Mouse (Mus musculus) hindbrain, embryonic 10.5 days (tissue): ENCODE results near the gene Insyn1. TPM values are rescaled to one million over a fixed set of nuclear protein-coding genes. Genes with fewer than 3 reads are reported as not detected.

Experiments used
- DNase-seq: peaks from one replicate; pipeline ENCODE4 v3.0.0-alpha.2; 2017; ENCODE audit warnings: low spot score
- H3K27ac ChIP-seq: fragments of 300-500 bp; sonication (generic); 2 replicates; pipeline ENCODE4 v1.5.1; 2016; ENCODE audit warnings: mild to moderate bottlenecking, moderate library complexity
- H3K27me3 ChIP-seq: fragments of 300-500 bp; sonication (generic); 2 replicates; pipeline ENCODE4 v1.6.1; 2016; ENCODE audit warnings: mild to moderate bottlenecking; ENCODE audit not compliant: poor library complexity, insufficient read depth, severe bottlenecking
- H3K36me3 ChIP-seq: fragments of 300-500 bp; sonication (generic); 2 replicates; pipeline ENCODE4 v1.6.1; 2016; ENCODE audit warnings: mild to moderate bottlenecking, moderate library complexity
- H3K4me1 ChIP-seq: fragments of 300-500 bp; sonication (generic); replicated peaks from 2 replicates; pipeline ENCODE4 v1.6.1; 2016; ENCODE audit warnings: mild to moderate bottlenecking
- H3K4me3 ChIP-seq: fragments of 300-500 bp; sonication (generic); 2 replicates; pipeline ENCODE4 v1.5.1; 2016; ENCODE audit warnings: mild to moderate bottlenecking, moderate library complexity
- H3K9me3 ChIP-seq: fragments of 300-500 bp; sonication (generic); 2 replicates; pipeline ENCODE4 v1.6.1; 2016; ENCODE audit warnings: mild to moderate bottlenecking, moderate library complexity
- WGBS: fragments of 180-500 bp; shearing (Covaris S2); methylation state at CpG from one replicate; pipeline ENCODE4 v1.1.7; 2016; 5-methylcytosine and 5-hydroxymethylcytosine counted together
- polyA plus RNA-seq: library from polyadenylated mRNA; unstranded; fragments of >200 nt; fragmentation: Nextera tagmentation; extraction: Ambion mirVana; gene quantifications from 2 replicates; pipeline ENCODE4 v1.2.1, GENCODE M21; 2016

The Insyn1 gene
- polyA plus RNA-seq, 1 experiment from 2014 or later = 2.1 TPM

GRCm38 (mm10) chr9:58495035-58495434 lies 6.6 kb downstream of the Insyn1 start:
- Histone ChIP-seq H3K27ac (no peak overlapping the region), H3K4me3 (no peak overlapping the region), H3K4me1 (peaks cover 12% of the 10 kb centered on the region), H3K36me3 (no peaks in the 10 kb centered on the region), H3K9me3 (no peaks in the 10 kb centered on the region), H3K27me3 (peaks cover 26% of the 10 kb centered on the region)
- no peak for DNase-seq
- 63% methylated on average over 2 of the region's 2 CpGs for WGBS

GRCm38 (mm10) chr9:58496470-58497182 lies 8.2 kb downstream of the Insyn1 start:
- H3K36me3 ChIP-seq = no peaks in the 10 kb centered on the region
- H3K27me3 ChIP-seq = peaks cover 10% of the 10 kb centered on the region; the same call in 1 of the 2 replicates
- peaks cover 3% of the 10 kb centered on the region; the same call in 1 of the 2 replicates for H3K4me1 ChIP-seq
- H3K4me3 ChIP-seq = no peak overlapping the region
- no peak for DNase-seq
- WGBS = 31% methylated on average over 4 of the region's 4 CpGs
- no peaks in the 10 kb centered on the region for H3K9me3 ChIP-seq
- no peak overlapping the region for H3K27ac ChIP-seq

DNA sequence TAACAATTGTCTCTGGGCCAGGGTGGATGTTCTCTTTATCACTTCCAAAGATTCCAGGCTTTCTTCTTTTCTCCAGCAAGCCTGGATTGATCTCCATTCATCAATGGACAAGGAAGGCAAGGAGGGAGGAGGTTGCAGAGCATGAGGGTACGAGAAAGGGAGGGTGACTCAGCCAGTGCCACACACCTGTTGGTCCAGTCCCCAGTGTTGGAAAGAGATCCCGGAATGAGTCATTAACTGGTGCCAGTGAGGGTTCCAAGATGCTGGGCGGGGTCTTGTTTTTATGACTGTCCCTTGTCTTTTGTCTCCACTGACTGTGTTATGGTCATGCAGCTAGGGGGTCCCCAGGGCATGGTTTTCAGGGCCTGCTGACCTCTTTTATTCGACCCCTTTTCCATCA lies 9.5 kb downstream of the Insyn1 start:
- no peaks in the 10 kb centered on the region for H3K36me3 ChIP-seq
- H3K4me1 ChIP-seq = peaks cover 3% of the 10 kb centered on the region; the same call in 1 of the 2 replicates
- H3K4me3 ChIP-seq = no peak overlapping the region
- 66% methylated on average over 4 of the region's 4 CpGs for WGBS
- H3K27me3 ChIP-seq = peaks cover under 1% of the 10 kb centered on the region; the same call in 1 of the 2 replicates
- DNase-seq = no peak
- no peaks in the 10 kb centered on the region for H3K9me3 ChIP-seq
- H3K27ac ChIP-seq = no peak overlapping the region

- Histone ChIP-seq H3K27ac (no peak overlapping the region), H3K27me3 (no peaks in the 10 kb centered on the region), H3K4me1 (peaks cover 8% of the 10 kb centered on the region; the same call in 1 of the 2 replicates), H3K4me3 (no peak overlapping the region), H3K9me3 (no peaks in the 10 kb centered on the region), H3K36me3 (no peaks in the 10 kb centered on the region)
- 87% methylated on average over 5 of the region's 5 CpGs for WGBS
- no peak for DNase-seq
Measured at GRCm38 (mm10) chr9:58500946-58501345, 12.5 kb downstream of the Insyn1 start.

DNA sequence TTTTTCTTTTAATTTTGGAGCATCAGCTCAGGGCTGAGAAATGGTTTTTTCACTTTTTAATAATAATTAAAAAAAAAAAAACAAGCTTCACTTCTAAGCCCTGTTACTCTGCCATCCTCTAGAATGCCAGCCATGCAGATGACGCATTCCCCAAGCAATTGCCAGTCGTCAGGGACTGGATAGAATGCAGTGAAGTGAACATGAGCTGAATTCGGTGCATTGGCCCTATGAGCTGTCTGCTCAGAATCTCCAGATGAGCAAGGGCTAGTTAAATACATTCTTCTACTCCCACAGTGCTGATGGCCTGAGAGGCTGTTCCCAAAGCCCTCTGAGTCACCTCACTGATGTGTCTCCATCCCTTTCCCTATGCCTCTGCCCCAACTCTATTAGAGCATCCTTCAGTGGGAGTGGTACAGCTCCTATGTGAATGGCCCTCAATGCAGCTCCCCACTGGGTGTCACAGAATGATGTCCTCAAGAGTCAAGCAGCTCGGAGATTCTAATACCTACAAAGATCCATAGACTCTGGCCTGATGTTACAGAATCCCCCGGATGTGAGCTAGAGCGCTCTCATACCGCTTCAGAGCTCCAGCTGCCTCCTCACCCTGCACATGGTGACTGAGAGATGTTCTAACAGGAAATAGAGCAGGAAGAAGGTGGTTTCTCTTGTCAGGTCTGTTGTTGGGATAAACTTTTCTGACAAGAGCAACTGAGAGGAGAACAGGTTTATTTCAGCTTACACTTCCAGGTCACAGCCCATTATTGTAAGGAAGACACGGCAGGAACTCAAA lies 19.0 kb downstream of the Insyn1 start:
- H3K36me3 ChIP-seq = no peaks in the 10 kb centered on the region
- 0 out of 2 replicates have a peak, but pooled peaks cover 2% of the 10 kb centered on the region for H3K9me3 ChIP-seq
- H3K27me3 ChIP-seq = no peaks in the 10 kb centered on the region
- no peak overlapping the region for H3K4me3 ChIP-seq
- 0 out of 2 replicates have a peak, but pooled peaks cover 5% of the 10 kb centered on the region for H3K4me1 ChIP-seq
- no peak for DNase-seq
- WGBS = 79% methylated on average over 8 of the region's 8 CpGs
- H3K27ac ChIP-seq = no peak overlapping the region

- H3K27ac ChIP-seq = no peak overlapping the region
- no peak overlapping the region for H3K4me3 ChIP-seq
- 0 out of 2 replicates have a peak, but pooled peaks cover 2% of the 10 kb centered on the region for H3K9me3 ChIP-seq
- DNase-seq = no peak
- H3K4me1 ChIP-seq = peaks cover 18% of the 10 kb centered on the region; the same call in 1 of the 2 replicates
- H3K36me3 ChIP-seq = no peaks in the 10 kb centered on the region
- 88% methylated on average over 5 of the region's 5 CpGs for WGBS
- no peaks in the 10 kb centered on the region for H3K27me3 ChIP-seq
Measured at GRCm38 (mm10) chr9:58510452-58510851, 22.0 kb downstream of the Insyn1 start.

GRCm38 (mm10) chr9:58513749-58514148 lies 25.3 kb downstream of the Insyn1 start:
- no peaks in the 10 kb centered on the region for H3K9me3 ChIP-seq
- DNase-seq = no peak
- 72% methylated on average over 5 of the region's 5 CpGs for WGBS

DNA sequence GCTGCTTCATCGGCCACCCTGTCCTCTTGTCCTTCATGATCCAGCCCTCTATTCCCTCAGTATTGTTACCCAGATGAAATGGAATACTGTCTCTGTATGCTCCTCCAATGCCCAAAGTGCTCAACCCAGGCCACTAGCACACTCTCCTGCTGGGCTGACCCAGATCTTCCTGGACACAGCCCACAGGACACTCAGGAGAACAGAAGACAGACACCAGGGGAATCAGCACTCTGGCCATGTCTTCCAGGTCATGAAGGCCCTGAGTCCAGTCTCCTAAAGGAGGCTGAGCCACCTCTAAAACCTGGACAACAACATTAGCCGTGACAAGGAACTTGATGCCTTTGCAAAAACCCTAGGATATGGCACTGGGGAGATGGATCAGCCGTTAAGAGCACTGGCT lies 28.1 kb downstream of the Insyn1 start:
- Histone ChIP-seq H3K27me3 (no peaks in the 10 kb centered on the region), H3K27ac (no peak overlapping the region), H3K4me1 (peaks cover 26% of the 10 kb centered on the region; the same call in 1 of the 2 replicates), H3K4me3 (no peak overlapping the region), H3K36me3 (no peaks in the 10 kb centered on the region), H3K9me3 (no peaks in the 10 kb centered on the region)
- WGBS = 80% methylated on average over 3 of the region's 3 CpGs
- DNase-seq = no peak

More at GRCm38 (mm10) chr9:58513749-58514148, 25.3 kb downstream of the Insyn1 start:
- Histone ChIP-seq H3K4me3 (no peak overlapping the region), H3K27ac (no peak overlapping the region), H3K4me1 (peaks cover 21% of the 10 kb centered on the region; the same call in 1 of the 2 replicates), H3K36me3 (no peaks in the 10 kb centered on the region), H3K27me3 (no peaks in the 10 kb centered on the region)

GRCm38 (mm10) chr9:58517866-58518750 lies 29.7 kb downstream of the Insyn1 start:
- H3K4me3 ChIP-seq = no peak overlapping the region
- no peaks in the 10 kb centered on the region for H3K36me3 ChIP-seq
- H3K9me3 ChIP-seq = no peaks in the 10 kb centered on the region
- no peak for DNase-seq
- no peaks in the 10 kb centered on the region for H3K27me3 ChIP-seq
- no peak overlapping the region for H3K27ac ChIP-seq
- peaks cover 26% of the 10 kb centered on the region; the same call in 1 of the 2 replicates for H3K4me1 ChIP-seq
- WGBS = 57% methylated on average over 9 of the region's 9 CpGs

- H3K4me1 ChIP-seq = peaks cover 18% of the 10 kb centered on the region; the same call in 1 of the 2 replicates
- no peak for DNase-seq
- no peak overlapping the region for H3K27ac ChIP-seq
- no peaks in the 10 kb centered on the region for H3K27me3 ChIP-seq
- 80% methylated on average over 3 of the region's 3 CpGs for WGBS
- H3K9me3 ChIP-seq = no peaks in the 10 kb centered on the region
- H3K36me3 ChIP-seq = peaks cover 7% of the 10 kb centered on the region; the same call in 1 of the 2 replicates
- H3K4me3 ChIP-seq = no peak overlapping the region
Measured at GRCm38 (mm10) chr9:58519953-58520352, 31.6 kb downstream of the Insyn1 start.

- no peak for DNase-seq
- H3K9me3 ChIP-seq = no peaks in the 10 kb centered on the region
- peaks cover 21% of the 10 kb centered on the region for H3K4me1 ChIP-seq
- H3K27ac ChIP-seq = no peak overlapping the region
- 83% methylated on average over 5 of the region's 5 CpGs for WGBS
- H3K27me3 ChIP-seq = no peaks in the 10 kb centered on the region
- H3K4me3 ChIP-seq = no peak overlapping the region
- peaks cover 11% of the 10 kb centered on the region; the same call in 1 of the 2 replicates for H3K36me3 ChIP-seq
Measured at GRCm38 (mm10) chr9:58520816-58521581, 32.6 kb downstream of the Insyn1 start.
